8 mouse cellular contexts compared by ENCODE assay signal in the genomic region with DNA sequence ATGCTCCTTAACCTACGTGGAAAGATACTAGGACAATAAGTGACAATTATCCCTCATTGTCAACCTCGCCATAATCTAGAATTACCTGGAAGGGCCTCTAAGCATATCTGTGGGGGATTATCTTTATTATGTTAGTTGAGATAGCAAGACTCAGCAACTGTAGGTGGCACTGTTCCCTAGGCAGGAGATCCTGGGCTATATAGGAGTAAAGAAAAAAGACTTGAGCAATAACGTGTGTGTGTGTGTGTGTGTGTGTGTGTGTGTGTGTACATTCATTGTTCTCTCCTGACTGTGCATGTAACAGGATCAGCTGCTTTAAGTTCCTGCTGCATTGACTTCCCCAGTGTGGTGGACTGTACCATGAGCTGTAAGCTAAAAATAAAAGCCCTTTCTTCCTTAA.
A peak's percentile ranks its signal among the peaks of the same experiment; 100 is the strongest.
DNase-seq lines count a peak whose midpoint lies in the region; ATAC-seq lines count a peak whose summit lies in the region.

No protein-coding gene starts in this region.

- DNase-seq in heart, adult 11 months, result peak; percentile 69
- no peak for DNase-seq in heart, postnatal 4 days
- peak; percentile 3 to 22 for DNase-seq in spleen, postnatal 36 days (ENCODE audit: low spot score in 2 of 2)
- no peak for DNase-seq in spleen, adult 12 weeks (ENCODE audit: low spot score)
- peak; percentile 1 to 15 for DNase-seq in heart, postnatal 10 days
- DNase-seq in thymus, postnatal 25 days, result peak; percentile 11

- no peaks in the 10 kb centered on the region for H3K9me3 ChIP-seq in neural tube, embryonic 15.5 days (replicated peaks)
- no peaks in the 10 kb centered on the region for H3K9me3 ChIP-seq in forebrain, embryonic 13.5 days (replicated peaks)

- H3K27ac ChIP-seq in neural tube, embryonic 15.5 days (replicated peaks), result no peak overlapping the region
- no peak overlapping the region for H3K27ac ChIP-seq in forebrain, embryonic 13.5 days

- intact Hi-C loops in heart, postnatal 10 days (cut with DNase I), result loop anchor here (5.0 to 10.0 kb wide), 2 partner anchors 85 to 177 kb away; no protein-coding TSS in a partner anchor

- H3K27me3 ChIP-seq in neural tube, embryonic 15.5 days (replicated peaks), result no peaks in the 10 kb centered on the region
- no peaks in the 10 kb centered on the region for H3K27me3 ChIP-seq in forebrain, embryonic 13.5 days

- ATAC-seq in neural tube, embryonic 15.5 days (ENCODE audit: low FRiP score), result no peak
- ATAC-seq in forebrain, embryonic 13.5 days, result no peak

- H3K4me1 ChIP-seq in neural tube, embryonic 15.5 days, result no peaks in the 10 kb centered on the region
- H3K4me1 ChIP-seq in forebrain, embryonic 13.5 days, result no peaks in the 10 kb centered on the region

- no peaks in the 10 kb centered on the region for H3K36me3 ChIP-seq in neural tube, embryonic 15.5 days
- no peaks in the 10 kb centered on the region for H3K36me3 ChIP-seq in forebrain, embryonic 13.5 days (ENCODE audit: poor library complexity, severe bottlenecking)

- 62% methylated on average over 3 of the region's 3 CpGs for WGBS in neural tube, embryonic 15.5 days
- WGBS in forebrain, embryonic 13.5 days, result 54% methylated on average over 3 of the region's 3 CpGs

- no peak overlapping the region for H3K4me2 ChIP-seq in neural tube, embryonic 15.5 days
- no peak overlapping the region for H3K4me2 ChIP-seq in forebrain, embryonic 13.5 days

- H3K4me3 ChIP-seq in neural tube, embryonic 15.5 days (replicated peaks), result no peak overlapping the region
- H3K4me3 ChIP-seq in forebrain, embryonic 13.5 days, result no peak overlapping the region

- H3K9ac ChIP-seq in neural tube, embryonic 15.5 days (replicated peaks), result no peak overlapping the region
- no peak overlapping the region for H3K9ac ChIP-seq in forebrain, embryonic 13.5 days

Comparison
In these comparisons a context has a peak if more than half of its experiments do, and no peak if none do; other contexts are left out.
1. DNase-seq: peak in heart, adult 11 months (single experiment), spleen, postnatal 36 days (2 of 2), heart, postnatal 10 days (2 of 2) and thymus, postnatal 25 days (single experiment); none in heart, postnatal 4 days (single experiment) and spleen, adult 12 weeks (single experiment).